Mouse (Mus musculus): ENCODE results near the gene Ptpre.

GRCm38 (mm10) chr7:135600076-135600475 is 62.8 kb downstream of the Ptpre start:
- TF ChIP-seq CTCF (IDR thresholded peaks at IDR 0.05; ENCODE audit: low read depth, low read length) (no peak), TAL1 (conservative IDR thresholded peaks at IDR 0.05; ENCODE audit: low read depth, low read length) (peak; percentile 49)
